Mouse (Mus musculus): ENCODE results near the gene Fam71d. TPM values are rescaled to one million over a fixed set of nuclear protein-coding genes. Genes with fewer than 3 reads are reported as not detected.
A peak's percentile ranks its signal among the peaks of the same experiment; 100 is the strongest.

The Fam71d gene
- polyA plus RNA-seq, 1 experiment from 2014 or later: not detected

DNA sequence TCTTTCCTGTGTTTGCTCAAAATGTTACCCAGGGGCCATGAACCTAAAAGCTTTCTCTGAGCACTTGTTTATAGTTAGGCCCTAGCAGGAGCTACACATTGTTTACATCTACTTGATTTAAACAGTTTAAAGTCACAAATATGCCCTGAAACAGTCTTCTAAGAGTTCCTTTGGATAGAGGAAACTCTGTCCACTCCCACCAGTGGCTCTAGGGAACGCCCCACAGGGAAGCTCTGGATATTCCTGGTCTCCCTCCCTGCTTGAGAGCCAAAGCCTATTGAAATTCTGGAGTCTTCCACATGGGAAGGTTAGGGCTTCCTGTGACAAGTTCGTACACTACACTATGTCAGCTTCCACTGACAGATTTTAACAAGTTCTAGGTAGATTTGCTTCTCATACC, 48.3 kb downstream of the Fam71d start:
- no peak for DNase-seq (ENCODE audit: low spot score)
- Histone ChIP-seq H3K4me3 (no peak overlapping the region), H3K36me3 (no peaks in the 10 kb centered on the region), H3K27me3 (ENCODE audit: low read depth, poor library complexity, severe bottlenecking) (no peaks in the 10 kb centered on the region), H3K4me1 (0 out of 2 replicates have a peak, but pooled peaks cover 4% of the 10 kb centered on the region), H3K27ac (replicated peaks) (no peak overlapping the region), H3K9me3 (replicated peaks) (no peaks in the 10 kb centered on the region)
- 66% methylated on average over 2 of the region's 2 CpGs for WGBS

DNA sequence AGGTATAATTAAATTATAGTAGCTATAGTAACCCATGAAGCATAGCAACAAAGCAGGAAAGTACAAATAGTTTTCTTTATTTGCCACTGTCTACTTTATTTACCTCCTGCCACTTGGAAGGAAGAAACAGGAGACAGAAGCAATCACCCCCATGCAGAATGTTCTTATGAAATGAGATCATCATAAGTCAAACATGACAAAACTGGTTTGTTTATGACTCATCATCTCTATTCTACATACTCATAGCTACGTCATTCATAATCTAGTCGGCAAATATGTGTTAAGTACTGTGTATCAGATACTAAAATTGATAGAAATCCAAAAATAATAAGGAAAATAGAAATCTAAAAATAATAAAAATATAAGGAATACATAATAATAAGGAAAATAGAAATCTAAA, 49.0 kb downstream of the Fam71d start:
- H3K9me3 ChIP-seq (replicated peaks): no peaks in the 10 kb centered on the region
- no peak for DNase-seq (ENCODE audit: low spot score)
- 93% methylated on average over 2 of the region's 2 CpGs for WGBS
- no peak overlapping the region for H3K4me3 ChIP-seq
- no peaks in the 10 kb centered on the region for H3K27me3 ChIP-seq (ENCODE audit: low read depth, poor library complexity, severe bottlenecking)
- H3K27ac ChIP-seq (replicated peaks): no peak overlapping the region
- H3K36me3 ChIP-seq: no peaks in the 10 kb centered on the region
- H3K4me1 ChIP-seq: 0 out of 2 replicates have a peak, but pooled peaks cover 4% of the 10 kb centered on the region

GRCm38 (mm10) chr12:78746226-78746625, 54.9 kb downstream of the Fam71d start:
- DNase-seq (ENCODE audit: low spot score): no peak
- H3K4me1 ChIP-seq: peaks cover 23% of the 10 kb centered on the region
- 83% methylated on average over 6 of the region's 6 CpGs for WGBS
- no peaks in the 10 kb centered on the region for H3K36me3 ChIP-seq
- no peak overlapping the region for H3K27ac ChIP-seq (replicated peaks)
- peaks cover 18% of the 10 kb centered on the region for H3K27me3 ChIP-seq (ENCODE audit: low read depth, poor library complexity, severe bottlenecking)
- H3K9me3 ChIP-seq (replicated peaks): no peaks in the 10 kb centered on the region
- no peak overlapping the region for H3K4me3 ChIP-seq

- H3K9me3 ChIP-seq (replicated peaks): no peaks in the 10 kb centered on the region
- peak overlapping the region; percentile 84; the same call in 1 of the 2 replicates for H3K4me3 ChIP-seq
- no peak for DNase-seq (ENCODE audit: low spot score)
- no peak overlapping the region for H3K27ac ChIP-seq (replicated peaks)
- no peaks in the 10 kb centered on the region for H3K36me3 ChIP-seq
- peaks cover 18% of the 10 kb centered on the region for H3K27me3 ChIP-seq (ENCODE audit: low read depth, poor library complexity, severe bottlenecking)
- peaks cover 23% of the 10 kb centered on the region for H3K4me1 ChIP-seq
- WGBS: 59% methylated on average over 1 of the region's 1 CpGs
These were observed 56.1 kb downstream of the Fam71d start for GRCm38 (mm10) chr12:78747406-78747805.

DNA sequence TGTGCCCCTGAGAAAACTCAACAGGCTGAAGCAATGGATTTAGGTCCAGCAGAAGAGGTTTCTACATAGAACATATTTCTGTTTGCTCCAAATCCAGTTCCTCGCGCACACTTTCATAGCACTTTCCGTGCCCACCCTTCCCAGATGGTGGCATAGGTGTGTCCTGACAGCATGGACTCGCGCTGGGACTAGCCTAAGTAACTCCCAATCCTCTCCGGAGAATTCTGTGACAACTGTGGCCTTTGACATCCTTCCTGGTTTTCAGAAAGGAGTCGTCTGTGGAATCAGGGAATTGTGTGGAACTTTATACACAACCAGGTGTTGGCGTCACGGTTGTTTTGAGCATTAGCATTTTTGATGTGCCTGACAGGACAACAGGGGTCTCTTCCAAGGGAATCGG, 56.8 kb downstream of the Fam71d start:
- Histone ChIP-seq H3K27me3 (ENCODE audit: low read depth, poor library complexity, severe bottlenecking) (peaks cover 18% of the 10 kb centered on the region), H3K4me1 (peaks cover 23% of the 10 kb centered on the region), H3K9me3 (replicated peaks) (no peaks in the 10 kb centered on the region), H3K36me3 (no peaks in the 10 kb centered on the region), H3K4me3 (peak overlapping the region; percentile 84), H3K27ac (replicated peaks) (peak overlapping the region; percentile 95)
- 0% methylated on average over 10 of the region's 10 CpGs for WGBS
- DNase-seq (ENCODE audit: low spot score): no peak

GRCm38 (mm10) chr12:78748557-78749377, 57.4 kb downstream of the Fam71d start, which contains the start of gene Mpp5:
TSS of gene Mpp5 (plus strand) at chr12:78748907.
- under 1% methylated on average over 97 of the region's 98 CpGs for WGBS
- peak; percentile 96 for DNase-seq (ENCODE audit: low spot score)
- peaks cover 18% of the 10 kb centered on the region for H3K27me3 ChIP-seq (ENCODE audit: low read depth, poor library complexity, severe bottlenecking)
- H3K36me3 ChIP-seq: no peaks in the 10 kb centered on the region
- H3K9me3 ChIP-seq (replicated peaks): no peaks in the 10 kb centered on the region
- H3K4me3 ChIP-seq: peak within 1 kb of the TSS; percentile 84
- peak within 1 kb of the TSS; percentile 95 for H3K27ac ChIP-seq (replicated peaks)
- H3K4me1 ChIP-seq: peaks cover 20% of the 10 kb centered on the region

DNA sequence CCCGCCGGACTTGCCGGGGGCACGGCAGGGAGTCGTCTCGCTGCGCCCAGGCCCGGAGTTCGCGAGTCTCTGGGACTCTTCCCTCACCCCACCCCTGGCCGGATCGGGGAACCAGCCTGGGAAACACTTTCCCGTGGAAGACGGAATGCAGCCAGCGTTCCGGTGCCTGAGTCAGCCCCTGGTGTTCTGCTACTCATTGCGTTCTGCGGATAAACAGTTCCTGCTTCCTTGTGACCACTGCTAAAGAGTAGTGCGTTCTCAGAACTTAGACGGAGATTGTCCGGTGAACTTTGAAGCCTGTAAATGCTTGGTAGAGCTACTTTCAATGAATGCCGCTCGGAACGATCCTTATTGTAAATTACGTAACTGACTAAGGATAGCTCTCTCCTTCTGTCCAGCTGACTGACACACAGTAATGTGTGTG, 58.1 kb downstream of the Fam71d start:
- DNase-seq (ENCODE audit: low spot score): peak; percentile 71

DNA sequence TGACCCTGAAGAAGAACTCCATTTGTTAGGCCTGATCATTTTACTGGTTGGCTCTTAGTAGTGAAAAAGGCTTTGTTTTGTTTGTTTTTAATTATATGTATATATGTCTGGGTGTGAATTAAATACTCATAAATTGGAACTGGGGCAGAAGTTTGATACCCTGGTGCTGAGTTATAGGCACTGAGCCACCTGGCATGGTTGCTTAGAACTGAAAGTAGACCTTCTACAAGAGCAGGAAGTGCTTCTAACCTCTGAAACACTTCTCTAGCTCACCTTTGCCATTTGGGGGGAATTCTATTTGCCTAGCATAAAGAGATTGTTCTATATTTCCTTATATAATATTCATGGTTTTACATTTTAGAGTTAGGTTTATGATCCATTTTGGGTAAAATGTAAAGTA, 70.6 kb downstream of the Fam71d start:
- Histone ChIP-seq H3K9me3 (replicated peaks) (no peaks in the 10 kb centered on the region), H3K36me3 (no peaks in the 10 kb centered on the region), H3K27me3 (ENCODE audit: low read depth, poor library complexity, severe bottlenecking) (no peaks in the 10 kb centered on the region), H3K4me3 (no peak overlapping the region), H3K4me1 (no peaks in the 10 kb centered on the region), H3K27ac (replicated peaks) (no peak overlapping the region)
- no peak for DNase-seq (ENCODE audit: low spot score)

More for the DNA sequence above, 58.1 kb downstream of the Fam71d start:
- H3K9me3 ChIP-seq (replicated peaks): no peaks in the 10 kb centered on the region
- peaks cover 19% of the 10 kb centered on the region for H3K4me1 ChIP-seq
- under 1% methylated on average over 25 of the region's 25 CpGs for WGBS
- no peaks in the 10 kb centered on the region for H3K36me3 ChIP-seq
- H3K27ac ChIP-seq (replicated peaks): peak overlapping the region; percentile 95
- H3K4me3 ChIP-seq: peak overlapping the region; percentile 84
- H3K27me3 ChIP-seq (ENCODE audit: low read depth, poor library complexity, severe bottlenecking): peaks cover 18% of the 10 kb centered on the region

GRCm38 (mm10) chr12:78769031-78769713, 77.8 kb downstream of the Fam71d start:
- WGBS: 82% methylated on average over 6 of the region's 6 CpGs
- H3K4me3 ChIP-seq: no peak overlapping the region
- peaks cover 7% of the 10 kb centered on the region for H3K36me3 ChIP-seq
- DNase-seq (ENCODE audit: low spot score): no peak
- H3K4me1 ChIP-seq: peaks cover 8% of the 10 kb centered on the region; the same call in 1 of the 2 replicates
- no peak overlapping the region for H3K27ac ChIP-seq (replicated peaks)
- H3K27me3 ChIP-seq (ENCODE audit: low read depth, poor library complexity, severe bottlenecking): no peaks in the 10 kb centered on the region
- H3K9me3 ChIP-seq (replicated peaks): no peaks in the 10 kb centered on the region

- Histone ChIP-seq H3K27me3 (ENCODE audit: low read depth, poor library complexity, severe bottlenecking) (no peaks in the 10 kb centered on the region), H3K4me3 (no peak overlapping the region), H3K9me3 (replicated peaks) (no peaks in the 10 kb centered on the region), H3K27ac (replicated peaks) (no peak overlapping the region), H3K4me1 (peaks cover 13% of the 10 kb centered on the region), H3K36me3 (peaks cover 11% of the 10 kb centered on the region)
- DNase-seq (ENCODE audit: low spot score): no peak
- 87% methylated on average over 2 of the region's 2 CpGs for WGBS
These were observed 81.9 kb downstream of the Fam71d start for GRCm38 (mm10) chr12:78773211-78773610.

- Histone ChIP-seq H3K4me3 (no peak overlapping the region), H3K36me3 (peaks cover 11% of the 10 kb centered on the region), H3K4me1 (peaks cover 32% of the 10 kb centered on the region), H3K27ac (replicated peaks) (peak overlapping the region; percentile 35; the same call in 1 of the 2 replicates), H3K9me3 (replicated peaks) (no peaks in the 10 kb centered on the region), H3K27me3 (ENCODE audit: low read depth, poor library complexity, severe bottlenecking) (no peaks in the 10 kb centered on the region)
- WGBS: 9% methylated on average over 2 of the region's 2 CpGs
- DNase-seq (ENCODE audit: low spot score): no peak
These were observed 86.6 kb downstream of the Fam71d start for GRCm38 (mm10) chr12:78777916-78778315.

GRCm38 (mm10) chr12:78778423-78779067, 87.2 kb downstream of the Fam71d start:
- Histone ChIP-seq H3K36me3 (peaks cover 7% of the 10 kb centered on the region), H3K4me3 (no peak overlapping the region), H3K9me3 (replicated peaks) (no peaks in the 10 kb centered on the region), H3K27me3 (ENCODE audit: low read depth, poor library complexity, severe bottlenecking) (no peaks in the 10 kb centered on the region), H3K4me1 (peaks cover 32% of the 10 kb centered on the region), H3K27ac (replicated peaks) (peak overlapping the region; percentile 35; the same call in 1 of the 2 replicates)
- 54% methylated on average over 4 of the region's 4 CpGs for WGBS
- no peak for DNase-seq (ENCODE audit: low spot score)

Data from midbrain, embryonic 10.5 days (tissue).